Mouse (Mus musculus) hindbrain, embryonic 15.5 days (tissue): ENCODE measurements around the gene B4gat1. TPM values are rescaled to one million over a fixed set of nuclear protein-coding genes. Genes with fewer than 3 reads are reported as not detected.

Source experiments
- ATAC-seq: fragments of 200-750 bp; cut with Nextera tagmentation; 2 replicates; pipeline ENCODE4 v1.8.0; 2017; ENCODE audit warnings: low read depth, moderate number of reproducible peaks, moderate TSS enrichment; ENCODE audit not compliant: low FRiP score
- H3K27ac ChIP-seq: fragments of 300-500 bp; sonication (generic); replicated peaks from 2 replicates; pipeline ENCODE4 v1.5.1; 2015; ENCODE audit warnings: mild to moderate bottlenecking, inconsistent platforms
- H3K27me3 ChIP-seq: fragments of 300-500 bp; sonication (generic); 2 replicates; pipeline ENCODE4 v1.6.1; 2015; ENCODE audit warnings: control low read depth, inconsistent platforms
- H3K36me3 ChIP-seq: fragments of 300-500 bp; sonication (generic); 2 replicates; pipeline ENCODE4 v1.6.1; 2015; ENCODE audit warnings: control low read depth, inconsistent platforms
- H3K4me1 ChIP-seq: fragments of 300-500 bp; sonication (generic); replicated peaks from 2 replicates; pipeline ENCODE4 v1.6.1; 2015; ENCODE audit warnings: control low read depth, inconsistent platforms
- H3K4me2 ChIP-seq: fragments of 300-500 bp; sonication (generic); 2 replicates; pipeline ENCODE4 v1.6.1; 2015; ENCODE audit warnings: moderate library complexity, mild to moderate bottlenecking, inconsistent platforms
- H3K4me3 ChIP-seq: fragments of 300-500 bp; sonication (generic); 2 replicates; pipeline ENCODE4 v1.5.1; 2015; ENCODE audit warnings: mild to moderate bottlenecking, inconsistent platforms
- H3K9ac ChIP-seq: fragments of 300-500 bp; sonication (generic); 2 replicates; pipeline ENCODE4 v1.6.1; 2015; ENCODE audit warnings: inconsistent platforms
- H3K9me3 ChIP-seq: fragments of 300-500 bp; sonication (generic); 2 replicates; pipeline ENCODE4 v1.6.1; 2016; ENCODE audit warnings: control low read depth, inconsistent platforms
- WGBS: fragments of 180-500 bp; shearing (Covaris S2); methylation state at CpG from one replicate; pipeline ENCODE4 v1.1.7; 2015; 5-methylcytosine and 5-hydroxymethylcytosine counted together
- polyA plus RNA-seq: library from polyadenylated mRNA; unstranded; fragments of >200 nt; fragmentation: Nextera tagmentation; extraction: Ambion mirVana; gene quantifications from 2 replicates; pipeline ENCODE4 v1.2.1, GENCODE M21; 2015

Gene B4gat1
- polyA plus RNA-seq, 1 experiment from 2014 or later, result 93.1 TPM

DNA sequence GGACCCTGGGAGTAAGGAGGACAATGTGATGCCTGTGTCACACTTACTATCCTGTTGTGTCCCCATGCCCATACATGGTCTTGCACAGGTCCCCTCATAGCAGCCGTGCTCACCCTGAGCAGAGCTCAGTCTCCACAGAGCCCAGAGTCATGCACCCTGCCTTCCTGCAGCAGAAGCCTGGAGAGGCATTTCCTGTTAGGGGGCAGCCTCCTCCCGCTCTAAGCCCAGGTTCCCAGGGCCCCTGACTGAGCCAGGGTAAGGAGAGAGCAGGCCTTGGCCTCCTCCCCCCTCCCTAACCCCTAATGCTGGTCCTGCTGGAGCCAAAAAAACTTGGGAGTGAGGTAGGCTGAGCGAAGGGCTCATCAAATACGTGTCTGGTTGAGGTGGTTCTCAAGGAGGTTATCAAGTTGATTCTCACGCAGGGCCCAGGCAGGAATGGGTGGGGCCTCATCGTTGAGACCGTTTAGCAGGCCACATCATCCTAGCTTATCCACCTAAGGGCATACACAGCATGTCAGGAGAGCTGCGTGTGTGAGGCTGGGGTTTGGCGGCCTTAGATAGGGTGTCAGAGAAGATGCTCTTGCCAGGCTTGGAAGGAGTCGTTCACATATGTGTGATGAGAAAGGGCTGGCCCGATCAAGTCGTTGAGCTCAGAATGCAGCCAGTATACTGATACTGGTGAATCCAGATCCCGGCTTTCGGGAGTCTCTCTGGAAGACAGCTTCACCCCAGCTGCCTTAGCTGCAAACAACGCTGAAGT is 28.6 kb downstream of the B4gat1 start:
- 13% methylated on average over 15 of the region's 15 CpGs for WGBS
- Histone ChIP-seq H3K27me3 (peaks cover 13% of the 10 kb centered on the region), H3K4me3 (peak overlapping the region; percentile 42), H3K4me2 (peak overlapping the region; percentile 83), H3K36me3 (no peaks in the 10 kb centered on the region), H3K4me1 (peaks cover 32% of the 10 kb centered on the region), H3K9ac (peak overlapping the region; percentile 38; the same call in 1 of the 2 replicates), H3K9me3 (no peaks in the 10 kb centered on the region), H3K27ac (no peak overlapping the region)
- no peak for ATAC-seq

- Histone ChIP-seq H3K4me1 (peaks cover 40% of the 10 kb centered on the region), H3K27ac (0 out of 2 replicates have a peak within 1 kb of the TSS, but pooled peaks have one; percentile 14)
- under 1% methylated on average over 48 of the region's 56 CpGs for WGBS
Observed at GRCm38 (mm10) chr19:5067867-5068569, 29.4 kb downstream of the B4gat1 start, which contains the start of gene Cd248. Cd248 (plus strand) TSS chr19:5068078.

GRCm38 (mm10) chr19:5068570-5069234 is 30.1 kb downstream of the B4gat1 start:
- no peak overlapping the region for H3K27ac ChIP-seq
- peak overlapping the region; percentile 83 for H3K4me2 ChIP-seq
- peak overlapping the region; percentile 38 for H3K9ac ChIP-seq
- no peaks in the 10 kb centered on the region for H3K9me3 ChIP-seq
- ATAC-seq, result no peak
- no peaks in the 10 kb centered on the region for H3K36me3 ChIP-seq
- H3K4me1 ChIP-seq, result peaks cover 41% of the 10 kb centered on the region
- peaks cover 13% of the 10 kb centered on the region for H3K27me3 ChIP-seq
- WGBS, result 26% methylated on average over 21 of the region's 21 CpGs
- H3K4me3 ChIP-seq, result peak overlapping the region; percentile 42

More at GRCm38 (mm10) chr19:5067867-5068569, 29.4 kb downstream of the B4gat1 start, which contains the start of gene Cd248:
- Histone ChIP-seq H3K36me3 (no peaks in the 10 kb centered on the region), H3K4me2 (peak within 1 kb of the TSS; percentile 83), H3K9me3 (no peaks in the 10 kb centered on the region), H3K4me3 (peak within 1 kb of the TSS; percentile 42), H3K9ac (peak within 1 kb of the TSS; percentile 38), H3K27me3 (peaks cover 13% of the 10 kb centered on the region)
- no peak; the same call in 1 of the 2 replicates for ATAC-seq

- Histone ChIP-seq H3K4me1 (peaks cover 41% of the 10 kb centered on the region), H3K4me2 (peak overlapping the region; percentile 83), H3K4me3 (peak overlapping the region; percentile 6; the same call in 1 of the 2 replicates), H3K36me3 (no peaks in the 10 kb centered on the region), H3K27ac (no peak overlapping the region), H3K27me3 (peaks cover 17% of the 10 kb centered on the region), H3K9me3 (no peaks in the 10 kb centered on the region), H3K9ac (no peak overlapping the region)
- no peak for ATAC-seq
- WGBS, result 82% methylated on average over 5 of the region's 5 CpGs
Observed at GRCm38 (mm10) chr19:5069486-5069885, 30.9 kb downstream of the B4gat1 start.

- H3K4me1 ChIP-seq, result peaks cover 41% of the 10 kb centered on the region
- no peak overlapping the region for H3K9ac ChIP-seq
- peak overlapping the region; percentile 6; the same call in 1 of the 2 replicates for H3K4me3 ChIP-seq
Observed at GRCm38 (mm10) chr19:5069978-5070377, 31.4 kb downstream of the B4gat1 start.

DNA sequence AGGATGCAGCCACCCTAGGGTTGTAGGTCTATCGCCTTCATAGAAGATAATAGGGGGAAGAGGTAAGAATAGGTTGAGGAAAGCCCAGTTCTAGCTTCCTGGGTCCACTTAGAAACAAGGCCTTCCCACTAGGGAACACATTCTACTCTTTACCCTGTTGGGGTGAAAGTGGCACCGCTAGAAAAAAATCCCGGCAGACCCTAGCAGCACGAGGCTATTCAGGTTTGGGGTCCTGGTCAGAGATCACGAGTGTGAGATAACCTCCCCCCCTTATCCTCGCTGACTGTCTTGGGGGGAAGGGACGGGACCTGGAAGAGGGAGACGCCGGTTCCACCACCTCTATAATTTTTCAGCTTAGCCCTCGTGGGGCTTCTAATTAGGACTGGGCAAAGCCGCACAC is 32.5 kb downstream of the B4gat1 start:
- Histone ChIP-seq H3K4me1 (peaks cover 41% of the 10 kb centered on the region), H3K9me3 (no peaks in the 10 kb centered on the region), H3K27ac (peak overlapping the region; percentile 47; the same call in 1 of the 2 replicates), H3K9ac (peak overlapping the region; percentile 39), H3K4me3 (peak overlapping the region; percentile 44), H3K36me3 (no peaks in the 10 kb centered on the region), H3K27me3 (peaks cover 21% of the 10 kb centered on the region), H3K4me2 (peak overlapping the region; percentile 83)
- ATAC-seq, result no peak
- 9% methylated on average over 11 of the region's 11 CpGs for WGBS

More at GRCm38 (mm10) chr19:5069978-5070377, 31.4 kb downstream of the B4gat1 start:
- 83% methylated on average over 7 of the region's 7 CpGs for WGBS
- Histone ChIP-seq H3K4me2 (peak overlapping the region; percentile 83), H3K27me3 (peaks cover 21% of the 10 kb centered on the region), H3K36me3 (no peaks in the 10 kb centered on the region), H3K27ac (no peak overlapping the region), H3K9me3 (no peaks in the 10 kb centered on the region)
- no peak for ATAC-seq

DNA sequence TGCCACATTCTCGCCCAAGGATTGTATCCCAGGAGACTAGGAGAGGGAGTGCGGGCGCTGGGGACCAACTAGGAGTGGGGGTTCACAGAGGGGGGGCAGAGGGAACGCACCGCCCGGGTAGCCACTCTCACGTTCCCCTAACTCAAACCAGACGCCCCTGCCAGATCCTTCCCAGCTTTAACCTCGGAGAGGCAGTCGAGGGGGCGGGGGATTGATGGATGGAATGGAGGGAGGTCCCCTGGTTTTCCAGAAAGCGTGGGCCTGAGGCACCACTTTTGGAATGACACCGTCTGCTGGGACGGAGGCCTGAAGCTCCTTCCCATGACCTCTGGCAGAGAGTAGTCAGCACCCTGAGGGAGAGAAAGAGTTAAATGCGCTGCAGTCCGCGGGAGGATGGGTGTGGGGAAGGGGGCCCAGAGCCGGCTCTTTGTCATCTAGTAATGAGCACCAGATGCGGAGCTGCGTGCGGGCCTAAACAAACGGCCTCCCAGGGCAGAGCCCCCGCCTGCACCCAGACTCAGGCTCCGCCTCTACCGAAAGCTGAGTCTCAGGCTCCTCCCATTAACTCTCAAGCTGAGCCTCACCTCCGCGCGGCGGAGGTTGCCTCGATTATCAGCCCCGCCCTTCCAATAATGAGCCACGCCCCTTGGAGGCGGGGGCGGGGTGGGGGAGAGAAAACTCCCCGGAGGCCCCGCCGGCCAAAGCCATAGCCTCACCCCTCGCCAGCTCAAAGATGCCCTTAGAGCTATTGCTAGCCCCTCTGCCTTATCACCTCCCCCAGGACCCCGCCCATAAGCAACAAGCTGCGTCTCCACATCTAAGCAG is 33.1 kb downstream of the B4gat1 start:
- Histone ChIP-seq H3K4me1 (peaks cover 41% of the 10 kb centered on the region), H3K27me3 (peaks cover 18% of the 10 kb centered on the region), H3K36me3 (no peaks in the 10 kb centered on the region), H3K27ac (peak overlapping the region; percentile 47; the same call in 1 of the 2 replicates), H3K4me3 (peak overlapping the region; percentile 44), H3K9me3 (no peaks in the 10 kb centered on the region), H3K9ac (peak overlapping the region; percentile 39), H3K4me2 (peak overlapping the region; percentile 83)
- peak; percentile 83 for ATAC-seq
- under 1% methylated on average over 39 of the region's 40 CpGs for WGBS

DNA sequence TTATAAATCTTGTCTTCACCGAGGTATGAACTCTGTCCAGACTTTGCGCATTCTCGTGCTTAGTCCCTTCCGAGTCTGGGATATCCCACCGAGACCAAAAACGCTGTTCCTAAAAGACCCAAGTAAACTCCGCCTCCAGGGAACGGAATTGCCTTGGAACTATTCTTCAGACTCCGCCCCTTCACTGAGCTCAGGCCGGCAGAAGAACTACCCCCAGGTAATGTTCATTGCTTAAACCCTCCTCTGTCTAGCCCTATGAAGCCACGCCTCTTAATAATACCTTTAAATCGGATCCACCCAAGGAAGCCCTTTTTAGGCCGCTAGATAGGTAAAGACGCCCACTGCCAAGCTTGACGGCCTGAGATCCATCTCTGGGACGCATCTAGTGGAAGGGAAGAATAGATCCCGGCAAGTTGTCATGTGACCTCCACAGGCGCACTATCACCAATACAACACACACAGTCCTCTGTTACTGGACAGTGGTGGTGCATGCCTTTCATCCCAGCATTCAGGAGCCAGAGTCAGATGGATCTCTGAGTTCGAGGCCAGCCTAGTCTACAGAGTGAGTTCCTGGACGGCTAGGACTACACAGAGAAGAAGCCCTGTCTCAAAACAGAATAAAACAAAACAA is 33.9 kb downstream of the B4gat1 start:
- no peaks in the 10 kb centered on the region for H3K36me3 ChIP-seq
- H3K4me2 ChIP-seq, result peak overlapping the region; percentile 83
- H3K4me3 ChIP-seq, result peak overlapping the region; percentile 44
- peaks cover 13% of the 10 kb centered on the region for H3K27me3 ChIP-seq
- peaks cover 38% of the 10 kb centered on the region for H3K4me1 ChIP-seq
- peak overlapping the region; percentile 39; the same call in 1 of the 2 replicates for H3K9ac ChIP-seq
- 0 out of 2 replicates have a peak overlapping the region, but pooled peaks have one; percentile 0 for H3K27ac ChIP-seq
- H3K9me3 ChIP-seq, result no peaks in the 10 kb centered on the region
- whole genome bisulfite sequencing, result 2% methylated on average over 20 of the region's 20 CpGs
- ATAC-seq, result peak; percentile 5; the same call in 1 of the 2 replicates

- H3K4me2 ChIP-seq, result peak overlapping the region; percentile 83
- H3K9ac ChIP-seq, result no peak overlapping the region
- H3K36me3 ChIP-seq, result no peaks in the 10 kb centered on the region
- H3K9me3 ChIP-seq, result no peaks in the 10 kb centered on the region
- no peak for ATAC-seq
- 0 out of 2 replicates have a peak overlapping the region, but pooled peaks have one; percentile 0 for H3K27ac ChIP-seq
- peak overlapping the region; percentile 44 for H3K4me3 ChIP-seq
- peaks cover 13% of the 10 kb centered on the region for H3K27me3 ChIP-seq
- 2% methylated on average over 15 of the region's 15 CpGs for WGBS
- peaks cover 32% of the 10 kb centered on the region for H3K4me1 ChIP-seq
Observed at GRCm38 (mm10) chr19:5073028-5073427, 34.4 kb downstream of the B4gat1 start.

- 49% methylated on average over 5 of the region's 5 CpGs for WGBS
- Histone ChIP-seq H3K4me2 (no peak overlapping the region), H3K27ac (no peak overlapping the region), H3K4me3 (no peak overlapping the region), H3K9ac (no peak overlapping the region), H3K36me3 (no peaks in the 10 kb centered on the region), H3K27me3 (peaks cover 13% of the 10 kb centered on the region), H3K4me1 (peaks cover 28% of the 10 kb centered on the region), H3K9me3 (no peaks in the 10 kb centered on the region)
- no peak for ATAC-seq
Observed at GRCm38 (mm10) chr19:5073518-5073917, 34.9 kb downstream of the B4gat1 start.
